Mouse (Mus musculus): Measurements from ENCODE around the gene N6amt1.

Gene N6amt1

GRCm38 (mm10) chr16:87354075-87354583, at the start of gene N6amt1:
N6amt1 (plus strand) TSS chr16:87354185.
- DNase-seq, result peak; percentile 96 to 97

DNA sequence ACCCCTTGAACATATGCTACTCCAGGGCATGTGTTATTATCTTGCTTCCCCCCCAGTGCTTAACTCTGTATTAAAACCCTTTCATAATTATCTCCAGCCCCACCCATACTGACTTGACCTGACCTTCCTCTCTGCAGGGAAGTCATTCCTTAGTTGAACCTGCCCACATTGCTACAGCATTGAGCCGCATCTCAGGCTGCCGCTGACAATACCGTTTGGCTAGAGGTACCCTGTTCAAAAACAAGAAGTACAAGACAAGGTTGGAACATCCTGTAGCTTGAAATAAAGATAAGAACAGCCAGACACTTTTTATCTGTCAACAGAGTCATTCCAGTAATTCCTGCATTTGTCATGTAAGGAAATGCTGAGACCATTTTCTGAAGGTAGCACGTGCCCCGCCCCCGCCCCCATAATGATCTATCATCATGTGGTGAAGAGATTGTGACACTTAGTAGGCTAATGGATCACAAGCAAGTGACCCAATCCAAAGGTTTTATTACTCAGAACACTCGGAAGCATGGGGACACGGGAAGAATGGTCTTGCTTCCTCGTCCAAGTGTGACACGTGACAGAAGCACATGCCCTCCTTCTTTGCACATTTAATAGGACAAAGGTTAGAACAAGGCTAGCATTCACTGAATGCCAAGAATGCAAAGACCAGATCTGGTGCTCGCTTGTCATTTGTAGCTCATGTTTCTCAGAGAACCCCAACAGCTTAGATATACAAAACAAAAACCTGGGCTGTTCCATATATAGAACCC, 48.6 kb upstream of the N6amt1 start:
- DNase-seq, result no peak

GRCm38 (mm10) chr16:87307109-87307735, 46.8 kb upstream of the N6amt1 start:
- DNase-seq, result no peak

DNA sequence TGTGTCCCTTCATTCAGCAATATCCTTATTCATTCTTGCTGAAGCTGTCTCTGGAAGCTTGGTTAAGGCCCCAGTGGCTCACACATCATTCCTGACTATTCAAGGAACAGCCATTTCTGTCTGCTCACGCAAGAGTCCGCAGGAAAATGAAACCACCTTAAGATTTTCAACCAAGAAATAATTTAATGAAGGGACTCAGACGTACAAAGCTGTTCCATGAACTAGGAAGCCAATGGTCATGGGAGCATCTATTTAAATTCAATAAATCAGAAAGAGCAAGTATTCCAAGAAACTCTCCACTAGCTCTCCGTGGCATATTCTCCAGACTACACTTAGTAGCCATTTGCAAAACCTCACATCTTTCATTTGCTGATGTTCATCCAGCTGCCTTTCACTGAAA, 43.3 kb upstream of the N6amt1 start:
- no peak for DNase-seq

- no peak for DNase-seq
Observed at GRCm38 (mm10) chr16:87318200-87318811, 35.7 kb upstream of the N6amt1 start.

- no peak for DNase-seq
Observed at GRCm38 (mm10) chr16:87318998-87319397, 35.0 kb upstream of the N6amt1 start.

DNA sequence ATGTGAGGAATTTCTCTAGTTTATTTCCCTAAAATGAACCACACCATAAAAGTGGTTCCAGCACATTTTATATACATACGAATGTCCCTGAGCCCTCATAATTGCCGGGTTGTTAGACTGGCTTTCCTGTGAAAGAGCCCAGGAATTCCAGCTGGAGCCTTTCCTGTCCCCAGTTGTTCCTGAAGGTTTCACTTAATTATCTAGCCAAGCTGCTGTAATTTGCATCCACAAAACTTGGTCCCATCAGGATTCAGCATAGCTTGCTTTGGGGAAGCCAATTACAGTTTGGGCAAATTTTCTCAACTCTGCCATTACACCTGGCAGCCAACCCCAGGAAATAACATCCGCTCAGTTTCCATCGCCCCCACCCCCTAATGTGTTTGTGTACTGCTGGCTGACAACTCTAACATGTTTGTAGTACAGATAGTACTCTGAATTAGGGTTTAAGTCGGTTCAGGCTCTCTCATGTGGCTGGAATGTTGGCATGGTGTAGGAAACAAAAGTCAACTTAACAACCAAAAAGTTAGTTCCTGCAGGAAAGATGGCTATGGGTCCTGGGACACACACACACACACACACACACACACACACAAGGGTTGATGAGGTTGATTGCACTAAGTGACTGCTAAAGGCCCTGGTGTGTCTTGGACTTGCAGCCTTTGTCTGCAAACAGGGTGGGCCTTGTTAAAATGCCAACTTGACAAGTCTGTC, 34.3 kb upstream of the N6amt1 start:
- no peak for DNase-seq

DNA sequence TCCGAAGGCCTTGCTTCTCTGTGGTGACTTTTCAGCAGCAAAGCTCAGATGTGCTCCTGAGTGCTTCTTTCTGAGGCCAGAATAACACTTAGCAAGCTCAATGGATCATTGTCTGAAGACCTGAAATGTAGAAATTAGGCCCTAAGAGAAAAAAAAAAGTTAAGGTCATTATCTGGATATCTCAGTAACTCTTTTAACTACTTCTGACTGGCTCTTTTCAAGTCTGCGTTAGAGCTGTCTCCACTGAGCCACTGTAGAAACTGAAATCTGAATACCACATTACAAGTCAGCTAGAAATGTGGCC, 33.8 kb upstream of the N6amt1 start:
- no peak for DNase-seq

GRCm38 (mm10) chr16:87324571-87324970, 29.4 kb upstream of the N6amt1 start:
- no peak for DNase-seq

- DNase-seq, result no peak
Observed at GRCm38 (mm10) chr16:87329986-87330385, 24.0 kb upstream of the N6amt1 start.

DNA sequence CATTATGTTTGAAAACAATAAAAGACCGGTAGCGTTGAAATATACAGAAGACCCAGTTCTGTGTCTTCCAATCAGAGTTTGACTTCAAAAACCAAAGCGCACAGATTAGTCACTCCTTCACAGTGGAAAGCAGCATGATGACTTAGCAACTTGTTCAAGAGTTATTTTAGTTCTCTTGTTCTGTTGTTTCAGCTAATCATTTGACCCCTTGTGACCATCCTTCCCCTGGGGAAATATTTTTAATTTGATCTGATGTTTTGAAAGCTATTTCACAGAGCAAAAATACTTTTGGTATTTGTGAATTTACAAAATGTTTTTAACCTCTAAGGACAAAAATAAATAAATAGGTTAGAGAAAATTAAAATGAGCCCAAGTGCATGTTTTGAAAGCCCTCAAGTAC, 19.2 kb upstream of the N6amt1 start:
- DNase-seq, result no peak

DNA sequence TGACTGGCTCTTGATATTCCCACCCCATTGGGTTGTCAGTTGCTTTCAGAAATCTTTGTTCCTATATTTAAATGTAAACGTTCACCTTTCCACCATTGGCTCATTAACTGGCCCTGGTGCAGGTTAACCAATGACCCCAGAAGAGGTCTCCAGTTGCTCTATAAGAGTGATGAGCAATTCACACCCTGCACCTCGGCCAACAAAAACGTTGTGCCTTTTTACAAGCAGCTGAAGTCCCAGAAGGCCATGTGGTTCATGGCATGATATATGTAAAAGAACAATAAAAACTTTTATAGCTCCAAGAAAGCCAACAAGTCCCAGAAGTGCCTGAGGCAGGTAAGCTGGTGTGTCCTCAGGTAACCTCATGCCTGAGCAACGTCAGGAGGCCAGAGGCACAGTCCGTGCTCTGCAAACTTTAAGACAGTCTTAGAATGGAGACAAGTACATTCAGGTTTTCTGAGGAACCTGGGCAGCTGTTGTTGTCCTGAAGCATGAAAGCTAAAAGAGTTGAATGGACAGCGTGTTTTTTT, 12.9 kb upstream of the N6amt1 start:
- no peak for DNase-seq

DNA sequence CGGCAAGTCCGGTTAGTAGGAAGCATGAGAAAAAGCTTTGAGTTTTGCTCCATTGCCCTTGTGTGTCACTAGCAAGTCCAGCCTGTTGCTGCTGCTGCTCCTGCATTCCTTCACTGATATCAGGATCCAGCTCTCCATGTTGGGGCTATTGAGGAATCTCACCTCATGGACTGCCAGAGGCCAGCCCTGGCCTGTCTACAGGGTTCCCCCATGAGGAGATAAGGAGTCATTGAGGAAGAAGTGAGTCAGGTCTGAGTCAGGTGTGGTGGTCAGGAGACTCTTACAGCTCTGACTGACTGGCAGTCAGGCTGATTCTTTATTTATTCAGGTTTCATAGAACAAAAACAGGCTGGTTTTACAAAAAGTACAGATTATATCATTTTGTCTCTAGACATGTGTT, 5.9 kb upstream of the N6amt1 start:
- no peak for DNase-seq

DNA sequence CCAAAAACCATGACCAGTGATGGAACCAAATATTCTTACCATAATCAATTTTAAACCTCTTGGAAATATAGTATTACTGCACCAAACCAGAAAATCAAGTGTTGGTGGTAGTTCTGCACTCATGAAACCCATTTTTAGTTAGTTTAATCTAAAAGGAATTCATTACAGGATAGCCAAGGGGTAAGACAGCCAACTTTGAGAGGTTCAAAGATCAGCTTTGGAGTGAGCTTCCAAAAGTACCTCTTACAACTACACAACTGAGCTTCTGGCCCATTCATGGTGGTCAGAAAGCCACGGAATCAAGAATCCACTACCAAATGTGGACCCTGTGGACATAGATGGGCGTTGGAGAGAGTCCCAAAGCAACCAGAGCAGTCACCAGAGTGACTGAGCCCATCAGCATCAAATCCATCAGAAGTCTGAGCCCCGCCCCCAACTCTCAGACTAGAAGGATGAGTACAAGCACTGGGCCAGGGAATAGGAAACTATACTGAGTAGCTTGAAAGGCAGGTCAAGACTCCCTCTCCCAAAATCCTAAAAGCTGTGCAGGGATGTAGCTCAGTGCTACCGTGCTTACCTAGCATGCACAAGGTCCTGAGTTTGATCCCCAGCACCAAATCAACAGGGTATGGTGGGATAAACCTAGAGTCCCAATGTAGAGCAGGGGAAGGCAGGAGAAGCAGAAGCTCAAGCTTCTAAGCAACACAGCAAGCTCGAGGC, 2.4 kb upstream of the N6amt1 start:
- DNase-seq, result no peak

DNA sequence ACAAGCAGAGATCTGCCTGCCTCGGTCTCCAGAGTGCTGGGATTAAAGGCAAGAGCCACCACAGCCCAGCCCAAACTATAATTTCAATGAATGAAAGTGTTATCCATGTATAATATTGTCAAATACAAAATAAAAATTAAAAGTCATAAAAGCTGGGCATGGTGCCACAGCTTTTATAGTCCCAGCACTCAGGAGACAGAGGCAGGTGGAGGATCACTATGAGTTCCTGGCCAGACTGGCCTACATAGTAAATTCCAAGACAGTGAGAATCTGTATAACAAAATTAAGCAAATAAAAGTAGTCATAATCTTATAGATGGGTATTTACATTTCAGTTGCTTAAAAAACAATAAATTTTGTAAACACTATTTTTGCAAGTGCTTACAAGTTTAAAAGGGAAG, 380 bp upstream of the N6amt1 start:
- no peak for DNase-seq

GRCm38 (mm10) chr16:87354748-87355147, 763 bp downstream of the N6amt1 start:
- no peak for DNase-seq

- DNase-seq, result no peak
Observed at GRCm38 (mm10) chr16:87360096-87360495, 6.1 kb downstream of the N6amt1 start.

- DNase-seq, result no peak
Observed at GRCm38 (mm10) chr16:87364231-87364630, 10.2 kb downstream of the N6amt1 start.

- DNase-seq, result no peak
Observed at GRCm38 (mm10) chr16:87366035-87366434, 12.1 kb downstream of the N6amt1 start.

DNA sequence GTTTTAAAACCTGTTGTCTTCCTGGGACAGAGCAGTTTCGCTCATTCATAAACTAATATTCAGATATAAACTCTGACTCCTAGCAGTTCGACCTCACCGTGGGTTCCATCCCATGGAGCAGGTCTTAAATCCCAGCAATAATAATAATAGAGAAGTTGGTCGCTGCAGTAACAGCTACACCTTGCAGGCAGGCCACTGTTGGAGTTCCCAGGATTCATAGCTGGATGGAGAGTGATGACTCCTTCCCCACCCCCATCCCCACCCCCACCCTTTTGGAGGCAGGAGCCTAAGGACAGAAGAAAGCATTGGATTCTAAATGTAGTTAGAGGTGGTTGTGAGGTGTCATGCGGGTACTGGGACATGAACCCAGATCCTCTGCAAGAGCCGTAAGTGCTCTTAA, 12.5 kb downstream of the N6amt1 start:
- DNase-seq, result no peak

DNA sequence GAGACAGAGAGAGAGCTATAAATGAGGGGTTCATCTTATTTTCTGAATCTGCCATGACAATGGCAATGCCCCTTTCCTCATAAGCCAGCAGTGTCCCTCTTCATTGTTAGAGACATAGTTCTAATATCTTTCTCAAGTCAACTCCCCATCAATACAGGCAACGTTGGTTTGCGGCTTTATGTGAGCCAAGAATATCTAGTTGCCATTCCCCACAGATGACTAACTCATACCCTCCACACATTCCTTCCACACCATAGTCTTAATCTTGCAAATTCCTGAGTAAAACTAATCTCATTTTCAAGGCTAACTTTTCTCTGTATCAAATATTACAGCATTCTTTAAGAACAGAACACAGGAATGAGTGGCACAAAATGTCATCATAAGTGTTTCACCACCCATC, 29.0 kb downstream of the N6amt1 start:
- DNase-seq, result no peak

GRCm38 (mm10) chr16:87384366-87384765, 30.4 kb downstream of the N6amt1 start:
- DNase-seq, result no peak

All from B cell, adult 2 months (primary cell).